Mouse (Mus musculus) retina, postnatal 1 day (tissue): ENCODE data around the gene Aldh8a1.

Experiments
- DNase-seq: peaks from one replicate; pipeline ENCODE4 v3.0.0-alpha.2; 2012

Aldh8a1 gene

GRCm38 (mm10) chr10:21376682-21377473 is at the start of gene Aldh8a1:
Gene Aldh8a1, plus strand, starts transcription at chr10:21377291.
- no peak for DNase-seq

- DNase-seq = no peak
Measured at GRCm38 (mm10) chr10:21327605-21328135, 49.4 kb upstream of the Aldh8a1 start.

GRCm38 (mm10) chr10:21334349-21335105 is 42.6 kb upstream of the Aldh8a1 start:
- DNase-seq = no peak

- no peak for DNase-seq
Measured at GRCm38 (mm10) chr10:21335534-21335933, 41.6 kb upstream of the Aldh8a1 start.

- DNase-seq = peak; percentile 25
Measured at GRCm38 (mm10) chr10:21337191-21337590, 39.9 kb upstream of the Aldh8a1 start.

GRCm38 (mm10) chr10:21341706-21342105 is 35.4 kb upstream of the Aldh8a1 start:
- no peak for DNase-seq

GRCm38 (mm10) chr10:21342331-21343005 is 34.6 kb upstream of the Aldh8a1 start:
- DNase-seq = no peak

GRCm38 (mm10) chr10:21347332-21347731 is 29.8 kb upstream of the Aldh8a1 start:
- DNase-seq = no peak

GRCm38 (mm10) chr10:21349449-21349848 is 27.6 kb upstream of the Aldh8a1 start:
- no peak for DNase-seq

- DNase-seq = no peak
Measured at GRCm38 (mm10) chr10:21349946-21350345, 27.1 kb upstream of the Aldh8a1 start.

GRCm38 (mm10) chr10:21350531-21351515 is 26.3 kb upstream of the Aldh8a1 start:
- no peak for DNase-seq

- peak; percentile 17 for DNase-seq
Measured at GRCm38 (mm10) chr10:21351766-21352165, 25.3 kb upstream of the Aldh8a1 start.

GRCm38 (mm10) chr10:21353890-21354289 is 23.2 kb upstream of the Aldh8a1 start:
- DNase-seq = no peak

- DNase-seq = no peak
Measured at GRCm38 (mm10) chr10:21354506-21354905, 22.6 kb upstream of the Aldh8a1 start.

GRCm38 (mm10) chr10:21357986-21358385 is 19.1 kb upstream of the Aldh8a1 start:
- DNase-seq = no peak

GRCm38 (mm10) chr10:21359086-21359485 is 18.0 kb upstream of the Aldh8a1 start:
- DNase-seq = no peak

GRCm38 (mm10) chr10:21361871-21362270 is 15.2 kb upstream of the Aldh8a1 start:
- no peak for DNase-seq

GRCm38 (mm10) chr10:21363297-21363696 is 13.8 kb upstream of the Aldh8a1 start:
- DNase-seq = no peak

GRCm38 (mm10) chr10:21364946-21365345 is 12.1 kb upstream of the Aldh8a1 start:
- DNase-seq = no peak

- no peak for DNase-seq
Measured at GRCm38 (mm10) chr10:21365897-21366296, 11.2 kb upstream of the Aldh8a1 start.

- no peak for DNase-seq
Measured at GRCm38 (mm10) chr10:21366471-21366870, 10.6 kb upstream of the Aldh8a1 start.

GRCm38 (mm10) chr10:21367481-21367880 is 9.6 kb upstream of the Aldh8a1 start:
- no peak for DNase-seq
